Mouse (Mus musculus): Measurements from ENCODE around the gene Hist1h3b.
A peak's percentile ranks its signal among the peaks of the same experiment; 100 is the strongest.
"Not testable (repeated sequence)": the region's sequence is repeated elsewhere in the genome, so short reads cannot be mapped to it uniquely, and the experiment has no call there.

Gene Hist1h3b

DNA sequence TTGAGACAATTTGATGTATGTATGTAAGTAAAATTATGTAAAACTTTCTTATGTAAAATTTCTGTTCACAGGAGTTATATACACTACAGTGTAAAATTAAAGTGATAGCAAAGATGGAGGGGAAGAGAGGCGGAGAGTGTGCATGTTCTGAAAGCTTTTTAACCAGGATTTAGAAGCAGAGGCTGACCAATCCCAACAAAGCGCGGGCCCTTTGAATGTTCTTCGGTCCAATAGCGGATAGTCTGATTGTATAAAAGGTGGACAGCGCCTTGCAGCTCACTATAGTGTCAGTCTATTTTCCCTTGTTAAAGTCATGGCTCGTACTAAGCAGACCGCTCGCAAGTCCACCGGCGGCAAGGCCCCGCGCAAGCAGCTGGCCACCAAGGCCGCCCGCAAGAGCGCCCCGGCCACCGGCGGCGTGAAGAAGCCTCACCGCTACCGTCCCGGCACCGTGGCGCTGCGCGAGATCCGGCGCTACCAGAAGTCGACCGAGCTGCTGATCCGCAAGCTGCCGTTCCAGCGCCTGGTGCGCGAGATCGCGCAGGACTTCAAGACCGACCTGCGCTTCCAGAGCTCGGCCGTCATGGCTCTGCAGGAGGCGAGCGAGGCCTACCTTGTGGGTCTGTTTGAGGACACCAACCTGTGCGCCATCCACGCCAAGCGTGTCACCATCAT lies at the start of gene Hist1h3b:
TSS of gene Hist1h3b (plus strand) at position 201 of the 675 bp plus-strand sequence.
- peak; percentile 91 to 93 for DNase-seq

DNA sequence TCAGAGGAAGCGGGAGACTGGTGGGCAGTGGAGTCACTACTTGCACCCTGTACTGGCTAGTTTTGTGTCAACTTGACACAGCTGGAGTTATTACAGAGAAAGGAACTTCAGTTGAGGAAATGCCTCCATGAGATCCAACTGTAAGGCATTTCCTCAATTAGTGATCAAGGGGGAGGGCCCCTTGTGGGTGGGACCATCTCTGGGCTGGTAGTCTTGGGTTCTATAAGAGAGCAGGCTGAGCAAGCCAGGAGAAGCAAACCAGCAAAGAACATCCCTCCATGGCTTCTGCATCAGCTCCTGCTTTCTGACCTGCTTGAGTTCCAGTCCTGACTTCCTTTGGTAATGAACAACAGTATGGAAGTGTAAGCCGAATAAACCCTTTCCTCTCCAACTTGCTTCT lies 49.3 kb upstream of the Hist1h3b start:
- not testable (repeated sequence) for DNase-seq

DNA sequence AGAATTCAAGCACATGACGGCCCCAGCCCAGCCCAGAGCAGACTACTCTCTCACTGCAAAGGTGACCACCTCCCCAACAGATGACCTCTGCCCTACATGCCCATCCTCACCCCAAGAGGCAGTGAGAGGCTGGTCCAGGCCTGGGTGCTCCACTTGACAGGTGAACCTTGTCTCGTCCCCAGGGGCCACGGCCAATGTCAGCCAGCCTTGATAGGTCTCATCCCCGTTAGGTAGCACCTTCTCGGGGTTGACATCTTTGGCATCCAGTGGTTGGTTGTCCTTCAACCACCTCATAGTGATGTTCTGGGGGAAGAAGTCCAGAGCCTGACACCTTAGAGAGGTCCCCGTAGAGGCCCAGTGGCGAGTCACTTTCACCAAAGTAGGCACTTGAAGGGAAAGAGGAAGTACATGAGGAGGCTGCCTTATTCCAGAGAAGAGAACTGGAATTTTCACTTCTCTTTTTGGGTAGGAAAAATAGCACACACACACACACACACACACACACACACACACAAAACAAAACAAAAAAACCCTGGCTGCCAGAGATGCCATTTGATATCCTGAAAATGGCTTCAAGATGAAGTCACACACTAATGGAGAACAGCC lies 46.2 kb upstream of the Hist1h3b start:
- DNase-seq: no peak

DNA sequence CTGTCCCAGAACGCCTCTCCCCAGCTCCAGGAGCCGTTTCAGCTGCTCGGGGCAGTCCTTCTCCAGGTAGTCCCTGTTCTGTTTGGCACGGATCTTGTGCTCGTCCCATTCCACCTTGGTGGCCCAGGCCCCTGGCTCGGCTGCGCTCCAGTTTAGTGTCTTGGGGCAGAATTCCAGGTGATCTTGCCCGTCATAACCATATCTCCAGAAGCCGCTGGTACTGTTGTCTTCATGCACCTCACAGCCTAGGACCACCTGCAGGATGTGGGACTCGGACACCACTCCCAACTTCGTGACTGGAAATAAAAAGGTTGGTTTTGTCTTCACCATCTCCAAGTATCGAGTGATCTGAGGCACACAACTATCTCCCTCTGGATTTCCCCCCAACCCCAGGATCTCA lies 45.3 kb upstream of the Hist1h3b start:
- no peak for DNase-seq

DNA sequence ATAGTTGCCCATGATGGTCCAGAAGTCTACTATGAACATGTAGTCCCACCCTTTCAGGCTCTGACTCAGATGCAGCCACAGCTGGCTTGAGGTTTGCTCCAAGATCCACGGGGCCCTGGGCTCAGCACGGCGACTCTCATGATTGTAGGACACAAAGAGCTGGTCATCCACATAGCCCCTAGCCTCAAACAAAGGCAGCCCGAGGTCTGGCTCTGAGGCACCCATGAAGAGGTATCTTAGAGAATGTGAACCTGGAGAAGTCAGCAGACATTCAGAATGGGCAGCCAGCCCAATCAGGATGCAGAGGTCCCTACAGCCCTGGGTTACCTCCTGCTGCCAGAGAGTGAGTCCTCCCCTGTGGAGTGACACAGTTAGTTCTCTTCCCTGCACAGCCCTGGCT lies 44.0 kb upstream of the Hist1h3b start:
- DNase-seq: no peak

DNA sequence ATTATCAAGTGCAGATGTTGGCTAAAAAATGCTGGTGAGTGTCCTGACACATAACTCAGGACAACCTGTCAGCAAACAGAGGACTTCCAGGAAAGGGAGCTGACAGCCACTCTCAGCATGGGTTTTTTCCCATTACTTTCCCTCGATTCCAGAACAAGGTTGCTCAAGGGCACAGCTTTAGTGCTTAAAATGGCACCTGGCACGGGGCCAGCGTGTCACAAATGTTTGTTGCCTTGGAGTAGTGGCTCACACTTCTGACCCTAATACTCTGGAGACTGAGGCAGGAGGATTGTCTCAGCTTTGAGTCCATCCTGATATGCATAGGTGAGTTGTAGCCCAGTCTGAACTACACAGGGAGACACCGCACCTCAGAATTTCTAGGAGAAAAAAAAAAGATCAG lies 43.4 kb upstream of the Hist1h3b start:
- DNase-seq: no peak

DNA sequence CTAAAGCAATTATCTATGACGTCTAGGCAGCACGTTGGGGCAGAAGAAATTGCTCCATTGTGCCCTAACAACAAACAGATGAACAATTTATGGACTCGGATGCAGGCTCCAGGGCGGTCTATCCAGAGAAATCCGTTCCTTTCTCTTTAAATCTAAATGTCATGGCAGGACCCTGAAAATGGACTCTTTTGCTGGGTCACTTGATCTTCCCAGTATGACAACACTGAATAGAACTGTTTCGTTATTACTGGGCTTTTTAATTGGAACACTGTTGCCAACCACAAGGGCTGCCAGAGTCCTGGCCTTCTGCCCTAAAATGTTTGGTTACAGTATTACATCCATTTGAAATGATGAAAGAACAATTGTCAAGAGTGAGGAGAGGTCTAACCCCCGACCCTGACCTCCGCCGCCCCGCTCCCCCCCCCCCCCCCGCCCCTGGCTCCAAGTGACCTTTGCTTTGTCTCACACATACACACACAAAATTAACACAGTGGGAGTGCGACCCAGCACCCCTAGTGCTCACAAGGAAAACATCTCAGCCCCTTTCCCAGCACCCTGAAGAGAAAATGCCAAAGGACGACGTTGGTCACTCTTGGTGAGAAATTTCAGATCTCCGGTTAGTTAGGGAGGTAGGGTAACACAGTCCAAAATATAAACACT lies 42.2 kb upstream of the Hist1h3b start:
- peak; percentile 29 to 40 for DNase-seq

DNA sequence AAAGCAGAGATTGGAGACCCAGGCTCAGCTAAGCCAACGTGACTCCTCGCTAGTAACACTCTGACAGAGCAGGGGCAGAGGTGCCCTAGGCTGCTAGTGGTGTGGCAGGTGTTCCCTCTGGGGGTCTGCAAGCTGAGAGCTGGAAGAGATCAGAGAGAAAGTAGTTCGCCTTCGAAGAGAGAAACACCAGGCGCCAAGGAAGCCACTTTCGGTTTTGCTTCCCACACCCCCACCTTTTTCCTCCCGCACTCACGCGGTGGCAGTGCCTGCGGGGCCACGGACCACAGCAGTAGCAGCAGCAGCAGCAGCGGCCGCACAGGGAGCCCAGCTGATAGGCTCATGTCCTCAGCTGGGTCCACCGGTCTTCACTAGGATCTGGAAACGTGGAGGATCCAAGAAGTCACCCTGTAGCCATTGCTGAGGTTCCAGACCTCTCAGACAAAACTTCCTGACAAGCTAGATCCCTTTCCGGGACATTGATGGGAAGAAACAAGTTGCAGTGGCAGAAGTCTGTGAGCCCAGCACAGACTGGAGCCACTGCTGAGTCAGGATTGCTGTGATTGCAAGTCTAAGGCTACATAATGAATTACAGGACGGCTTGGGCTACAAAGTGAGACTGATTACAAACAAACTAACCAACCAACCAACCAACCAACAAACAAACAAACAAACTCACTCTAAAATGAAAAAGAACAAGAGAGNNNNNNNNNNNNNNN lies 41.5 kb upstream of the Hist1h3b start, which contains the start of gene Hfe:
TSS of gene Hfe (minus strand) at position 481 of the 716 bp plus-strand sequence.
- peak; percentile 33 for DNase-seq

DNA sequence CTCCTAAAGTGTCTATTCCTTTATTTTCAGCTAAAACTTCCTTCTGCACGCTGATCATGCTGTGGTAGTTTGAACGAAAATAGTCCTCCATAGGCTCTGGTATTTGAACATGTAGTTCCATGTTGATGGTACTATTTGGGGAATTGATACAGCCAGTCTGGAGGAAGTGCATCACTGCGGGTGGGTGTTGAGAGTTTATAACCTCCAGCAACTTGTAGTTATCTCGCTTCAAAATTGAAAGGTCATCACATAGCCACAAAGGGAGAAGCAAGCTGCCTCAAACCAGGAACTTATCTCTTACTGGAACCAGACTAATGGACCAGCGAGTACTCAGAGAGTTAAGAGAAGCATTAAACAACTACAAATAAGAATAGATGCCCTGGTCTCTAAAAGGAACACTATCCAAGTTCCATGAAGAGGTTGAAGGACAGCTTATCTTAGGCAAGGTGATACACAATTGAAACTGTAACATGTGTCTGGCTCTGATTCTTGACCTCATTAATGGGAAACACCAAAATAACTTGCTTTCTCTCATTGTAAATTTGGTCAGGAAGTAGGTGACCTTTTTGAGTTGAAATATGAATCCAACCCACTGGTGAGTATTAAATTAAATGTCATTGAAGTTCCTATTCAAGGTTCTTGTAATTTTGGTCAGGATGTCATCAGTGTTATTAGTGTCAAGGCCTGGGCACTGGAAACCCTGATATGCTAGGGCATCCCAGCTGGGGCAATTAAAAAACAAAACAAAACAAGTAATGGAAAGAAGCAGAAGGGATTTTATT lies 35.6 kb upstream of the Hist1h3b start:
- DNase-seq: no peak

DNA sequence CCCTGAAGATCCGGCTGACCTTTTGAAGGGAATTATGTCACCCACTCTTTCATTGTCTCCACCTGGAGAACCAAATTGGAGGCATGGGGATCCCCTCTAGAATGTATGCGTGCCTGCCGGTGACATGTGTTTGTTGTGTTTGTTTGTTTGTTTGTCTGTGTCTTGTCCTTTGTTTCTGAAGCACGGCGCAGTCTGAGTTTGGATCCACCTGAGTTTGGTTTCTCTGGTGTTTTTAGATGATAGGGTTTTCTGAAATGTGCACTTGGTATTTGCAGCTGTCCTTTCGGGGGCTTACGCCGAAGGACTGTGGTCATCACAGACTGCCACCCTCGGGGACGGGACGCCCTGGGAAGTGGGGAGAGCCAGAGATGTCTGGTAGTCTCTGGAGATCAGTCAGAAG lies 34.9 kb upstream of the Hist1h3b start:
- DNase-seq: no peak

DNA sequence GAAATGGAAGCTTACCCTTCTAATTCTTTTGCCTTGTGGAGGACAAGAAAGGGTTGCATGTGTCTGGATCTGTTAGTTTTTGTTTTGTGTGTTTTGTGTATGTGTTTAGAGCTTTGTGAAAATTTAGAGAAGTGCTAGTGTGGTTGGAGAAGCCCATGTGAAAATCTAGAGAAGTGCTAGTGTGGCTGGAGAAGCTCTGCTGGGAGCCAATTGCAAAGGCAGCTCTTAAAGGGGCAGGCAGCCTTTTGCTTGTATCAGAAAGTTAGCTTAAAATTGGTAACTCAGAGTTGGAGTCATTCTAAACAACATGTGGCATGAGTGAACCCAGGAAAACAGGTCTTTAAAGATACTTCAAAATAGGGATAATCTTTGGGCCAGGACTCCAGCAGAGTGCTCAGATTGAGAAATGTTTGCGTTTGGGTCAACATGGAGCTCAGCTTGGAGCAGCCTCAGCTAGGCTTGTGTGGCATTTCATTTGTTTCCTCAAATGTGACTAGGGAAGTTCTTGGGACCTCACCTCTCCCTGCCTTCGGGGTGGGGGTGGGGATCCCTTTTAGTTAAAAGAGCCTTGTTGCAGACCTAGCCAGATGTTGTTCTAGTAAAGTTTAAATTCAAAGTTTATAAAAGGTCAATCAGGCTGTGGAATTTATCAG lies 34.3 kb upstream of the Hist1h3b start:
- DNase-seq: not testable (repeated sequence)

DNA sequence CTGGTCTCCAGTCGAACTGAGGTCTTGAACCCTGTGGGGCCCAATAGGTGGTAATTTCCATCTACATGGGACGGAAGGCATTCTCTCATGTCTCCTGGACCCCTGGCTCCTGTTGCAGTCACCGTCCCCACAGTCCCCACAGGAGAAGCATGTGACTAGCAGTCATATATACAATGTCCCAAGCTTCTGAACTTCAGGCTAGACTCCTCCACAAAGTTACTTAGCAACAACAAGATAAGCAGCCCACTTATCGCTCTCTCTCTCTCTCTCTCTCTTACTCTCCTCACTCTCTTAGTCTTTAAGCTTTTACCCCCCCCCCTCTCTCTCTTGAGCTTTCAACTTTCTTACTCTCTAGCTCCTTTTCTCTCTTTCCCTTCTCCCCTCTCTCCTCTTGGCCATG lies 27.8 kb upstream of the Hist1h3b start:
- no peak for DNase-seq

DNA sequence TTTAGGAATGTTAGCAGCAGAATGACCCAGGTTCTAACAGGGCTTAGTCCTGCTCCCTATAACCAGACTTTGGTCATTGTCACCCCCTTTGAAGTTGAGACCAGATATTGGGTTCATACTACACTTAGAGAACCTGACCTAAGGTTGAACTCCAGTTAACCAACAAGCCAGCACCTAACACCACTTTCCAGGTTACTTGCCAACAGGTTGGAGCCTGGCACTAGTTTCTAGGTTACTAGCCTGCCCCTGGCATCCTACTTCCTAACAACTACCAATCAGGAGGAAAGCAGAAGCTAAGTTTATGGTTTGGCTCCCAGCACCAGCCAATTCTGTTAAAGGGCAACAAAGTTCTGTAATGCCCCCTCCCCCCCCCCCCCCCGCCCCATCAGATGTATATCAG lies 26.9 kb upstream of the Hist1h3b start:
- no peak for DNase-seq

DNA sequence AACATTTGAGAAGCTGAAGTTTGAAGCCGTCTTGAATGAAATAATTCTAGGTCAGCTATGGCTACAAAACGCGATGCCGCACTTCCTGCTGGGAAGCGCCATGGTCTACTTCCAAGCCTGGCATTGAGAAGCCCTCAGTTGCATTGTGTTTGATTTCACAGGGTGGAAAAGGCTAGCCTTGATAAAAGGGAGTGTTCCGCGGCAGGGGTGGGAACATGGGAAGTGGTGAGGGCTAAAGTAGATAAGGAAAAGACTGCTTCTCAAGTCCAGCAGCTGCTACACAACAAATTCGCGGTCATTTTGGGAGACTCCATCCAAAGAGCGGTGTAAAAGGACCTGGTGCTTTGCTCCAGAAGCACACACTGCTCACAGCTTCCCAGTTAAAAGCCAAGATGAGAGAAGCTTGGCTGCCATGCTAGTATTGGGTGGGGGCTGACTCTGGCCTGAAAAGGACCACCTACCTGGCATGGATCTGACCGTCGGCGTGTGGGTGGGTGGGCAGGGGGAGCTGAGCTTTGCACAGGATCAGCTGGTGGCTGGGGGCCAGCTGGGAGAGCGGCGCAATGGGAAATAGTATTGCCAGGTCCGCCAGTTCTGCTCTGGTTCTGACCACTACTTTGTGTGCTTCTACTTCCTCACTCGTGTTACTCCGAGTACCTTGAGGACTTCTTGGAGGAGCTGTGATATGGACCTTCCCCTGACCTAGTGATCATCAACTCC lies 23.4 kb upstream of the Hist1h3b start:
- no peak for DNase-seq

DNA sequence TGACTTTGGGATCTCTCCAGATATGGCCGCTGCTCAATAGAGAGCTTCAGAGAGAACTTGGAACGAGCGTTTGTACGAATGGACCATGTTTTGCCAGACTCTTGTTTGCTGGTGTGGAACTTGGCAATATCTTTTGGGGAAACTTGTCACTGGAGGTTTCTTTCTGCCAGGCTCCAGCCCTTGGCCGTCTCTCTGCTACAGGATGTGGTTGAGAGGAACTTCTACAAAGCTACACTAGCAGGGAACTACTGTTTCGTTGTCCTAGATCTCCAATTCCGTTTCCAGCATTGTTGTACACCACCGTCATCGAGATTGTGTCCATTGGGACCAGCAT lies 22.9 kb upstream of the Hist1h3b start:
- DNase-seq: no peak

DNA sequence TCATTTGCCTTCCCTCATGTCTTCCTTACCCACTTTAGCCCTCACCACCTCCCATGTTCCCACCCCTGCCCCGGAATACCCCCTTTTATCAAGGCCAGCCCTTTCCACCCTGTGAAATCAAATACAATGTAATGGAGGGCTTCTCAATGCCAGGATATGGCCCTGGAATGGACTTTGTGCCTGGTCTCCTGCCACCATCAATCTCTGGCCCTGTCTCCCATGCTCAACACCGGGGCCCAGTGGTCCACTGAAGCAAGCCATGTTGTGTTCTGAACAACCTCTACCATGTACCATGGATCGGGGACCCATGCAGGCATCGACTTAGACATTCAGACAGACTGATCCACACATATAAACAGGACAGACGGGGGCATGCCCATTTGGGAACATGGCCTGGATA lies 22.4 kb upstream of the Hist1h3b start:
- no peak for DNase-seq

DNA sequence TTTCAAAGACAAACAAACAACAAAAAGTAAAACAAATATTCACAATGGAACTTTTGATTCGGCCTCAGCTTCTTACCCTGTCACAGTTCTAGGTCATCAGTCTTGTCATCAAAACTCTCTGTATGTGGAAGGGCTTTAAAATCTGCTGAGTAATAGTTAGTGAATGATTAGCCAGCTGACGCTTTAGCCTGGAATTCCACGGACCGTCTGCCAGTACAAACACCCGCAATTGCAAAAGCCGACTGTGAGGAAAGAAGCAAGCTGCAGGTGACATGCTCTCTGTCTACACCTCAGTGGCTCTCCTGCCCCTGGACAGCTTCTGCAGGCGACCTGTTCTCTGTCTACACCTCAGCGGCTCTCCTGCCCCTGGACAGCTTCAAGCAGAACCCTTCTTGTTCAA lies 21.6 kb upstream of the Hist1h3b start:
- no peak for DNase-seq

DNA sequence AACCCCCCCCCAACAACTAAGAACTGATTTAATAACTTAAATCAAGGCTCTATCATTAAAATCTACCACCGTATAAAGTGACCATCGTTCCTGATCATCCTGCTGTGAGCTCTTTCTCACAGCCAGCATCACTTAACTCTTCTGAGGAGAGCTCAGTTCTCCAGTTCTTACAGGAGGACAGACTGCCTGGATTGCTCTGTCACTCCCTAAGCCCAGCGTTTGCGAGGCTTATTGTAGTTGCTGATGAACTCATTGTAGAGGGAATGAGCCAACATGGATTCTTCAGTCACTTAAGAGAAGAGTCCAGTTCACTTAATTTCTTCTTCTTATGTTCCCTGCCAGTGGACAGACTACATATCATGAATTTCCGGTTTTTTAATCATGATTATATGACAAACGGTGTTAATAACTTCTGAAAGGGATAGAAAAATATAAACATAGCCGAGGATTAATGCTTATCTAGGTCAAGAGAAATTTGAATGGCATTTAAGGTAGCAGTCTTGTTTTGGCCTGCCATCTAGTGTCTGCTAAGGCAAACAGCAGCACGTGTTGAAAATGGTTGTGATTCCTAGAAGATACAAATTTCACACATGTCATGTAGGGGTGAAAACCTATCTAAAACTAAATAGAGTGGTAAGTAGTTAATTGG lies 19.8 kb upstream of the Hist1h3b start:
- peak; percentile 42 to 61 for DNase-seq

DNA sequence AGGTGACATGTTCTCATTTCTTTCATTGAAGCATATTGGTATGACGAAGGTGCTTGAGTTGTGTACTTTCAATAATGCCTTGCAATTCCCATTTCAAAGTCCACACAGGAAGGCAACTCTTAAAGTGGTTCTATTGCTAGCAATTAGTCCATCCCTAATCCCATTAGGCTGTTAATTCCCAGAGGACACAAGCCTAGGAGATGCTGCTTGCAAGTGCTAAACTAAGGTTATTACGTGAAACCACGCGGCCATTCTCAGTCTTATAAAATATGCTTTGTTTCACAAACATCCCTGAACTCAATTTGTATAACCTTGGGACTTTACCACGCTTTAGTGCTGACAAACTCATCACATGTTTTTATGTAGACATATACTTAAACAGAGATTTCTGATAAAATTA lies 15.0 kb upstream of the Hist1h3b start:
- no peak for DNase-seq

DNA sequence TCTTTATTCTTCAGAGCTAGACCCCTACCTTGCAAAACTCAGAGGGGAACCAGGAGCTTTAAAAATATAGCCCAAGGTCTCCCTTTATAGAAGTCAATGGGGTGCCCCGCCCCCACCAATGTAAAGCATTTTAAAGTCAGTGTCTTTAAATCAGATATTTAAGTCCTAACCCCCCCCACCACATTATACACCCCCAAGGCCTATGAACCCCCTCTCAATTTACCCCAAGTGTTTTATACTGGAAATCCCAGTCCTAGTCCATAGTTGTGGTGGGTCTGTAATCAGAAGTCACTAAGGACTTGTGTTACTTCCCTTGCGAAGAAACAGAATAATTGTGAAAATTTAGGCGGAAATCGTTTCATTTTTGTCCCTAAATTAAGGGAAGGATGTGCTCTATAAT lies 14.0 kb upstream of the Hist1h3b start:
- DNase-seq: peak; percentile 26 to 48

DNA sequence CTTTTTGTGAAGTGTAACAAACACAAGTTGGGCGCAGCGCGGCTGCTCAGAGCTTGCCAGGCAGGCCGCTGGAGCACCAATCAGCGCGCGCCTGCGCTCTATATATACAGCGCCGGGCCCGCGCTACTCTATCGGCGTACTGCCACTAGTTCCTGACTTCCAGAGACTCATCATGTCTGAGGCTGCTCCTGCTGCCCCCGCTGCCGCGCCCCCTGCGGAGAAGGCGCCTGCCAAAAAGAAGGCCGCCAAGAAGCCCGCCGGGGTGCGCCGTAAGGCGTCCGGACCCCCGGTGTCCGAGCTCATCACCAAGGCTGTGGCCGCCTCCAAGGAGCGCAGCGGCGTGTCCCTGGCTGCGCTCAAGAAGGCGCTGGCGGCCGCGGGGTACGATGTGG lies 13.4 kb upstream of the Hist1h3b start, which contains the start of gene Hist1h1c:
TSS of gene Hist1h1c (plus strand) at position 132 of the 392 bp plus-strand sequence.
- peak; percentile 90 for DNase-seq

Data from cerebellum, postnatal 10 days (tissue).